Mouse (Mus musculus) cortical plate, adult 2 months (tissue): ENCODE measurements around the gene Mpv17l2.

Source experiments
- CTCF ChIP-seq: fragments of 200-500 bp; IDR thresholded peaks from 2 replicates; pipeline ENCODE4 v1.5.1; 2011; ENCODE audit warnings: mild to moderate bottlenecking, control low read depth, low read length; ENCODE audit not compliant: insufficient read depth; ENCODE audit errors: extremely low read depth
- POLR2A ChIP-seq: fragments of 200-500 bp; IDR thresholded peaks from 2 replicates; pipeline ENCODE4 v1.6.1; 2011; ENCODE audit warnings: mild to moderate bottlenecking, low read length, control low read depth; ENCODE audit not compliant: insufficient read depth; ENCODE audit errors: extremely low read depth

- no peak for TF ChIP-seq POLR2A
- TF ChIP-seq CTCF: no peak
These were observed 15.2 kb upstream of the Mpv17l2 start for GRCm38 (mm10) chr8:70775851-70776495.
